Mouse (Mus musculus) adrenal gland, postnatal 25 days (tissue): Measurements from ENCODE around the gene 9230102O04Rik. TPM values are rescaled to one million over a fixed set of nuclear protein-coding genes. Genes with fewer than 3 reads are reported as not detected.

Experiments used
- DNase-seq: peaks from one replicate; pipeline ENCODE4 v3.0.0; 2021; ENCODE audit warnings: mixed read lengths
- long read RNA-seq: library from polyadenylated mRNA; stranded (forward); transcript quantifications from one replicate; pipeline ENCODE4 v2.0.0, GENCODE M21; 2021
- total RNA-seq: library from RNA; stranded (reverse); gene quantifications from 2 replicates; pipeline ENCODE4 v1.2.3, GENCODE M21; 2021

9230102O04Rik gene
- total RNA-seq = not detected in 2 replicates
- long read RNA-seq, partial matches to known transcripts = 1 of 1 reads
- long read RNA-seq, other reads (novel, unspliced or antisense) = 0 of 1 reads

DNA sequence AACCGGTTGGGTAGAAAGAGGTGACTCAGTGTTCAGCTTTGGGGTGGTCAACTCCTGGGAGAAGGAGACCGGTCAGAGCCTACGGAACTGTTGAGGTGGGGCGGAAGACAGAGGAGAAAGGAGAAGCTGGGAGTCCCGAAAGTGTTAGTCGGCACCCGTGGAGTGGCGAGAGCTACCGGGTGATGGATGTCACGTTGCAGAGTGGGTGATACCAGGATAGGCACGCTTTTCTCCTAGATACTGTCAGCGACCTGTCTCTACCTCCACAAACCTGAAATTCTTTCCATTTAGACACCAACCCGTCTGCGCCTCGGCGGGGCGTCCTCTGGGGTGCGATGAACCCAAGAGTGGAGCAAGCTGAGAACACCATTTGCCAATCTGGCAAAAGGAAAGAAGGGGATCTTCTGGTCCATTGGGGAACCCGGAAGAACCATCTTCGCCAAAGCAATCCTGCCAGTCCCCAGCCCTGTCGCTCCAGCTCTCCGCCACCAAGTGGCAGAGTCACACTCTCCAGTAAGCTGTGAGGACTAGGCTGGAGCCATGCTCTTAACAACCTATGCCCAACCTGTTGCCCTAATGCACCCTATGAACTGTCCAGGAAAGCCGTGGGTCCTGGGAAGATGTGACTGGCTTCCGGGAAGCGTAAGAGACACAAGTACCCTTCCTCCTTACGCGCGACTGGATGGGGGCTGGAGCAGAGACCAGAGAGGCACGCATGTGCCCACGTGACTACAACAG lies at the start of gene 9230102O04Rik:
TSS of gene 9230102O04Rik (minus strand) at position 628 of the 738 bp plus-strand sequence.
- DNase-seq = no peak

DNA sequence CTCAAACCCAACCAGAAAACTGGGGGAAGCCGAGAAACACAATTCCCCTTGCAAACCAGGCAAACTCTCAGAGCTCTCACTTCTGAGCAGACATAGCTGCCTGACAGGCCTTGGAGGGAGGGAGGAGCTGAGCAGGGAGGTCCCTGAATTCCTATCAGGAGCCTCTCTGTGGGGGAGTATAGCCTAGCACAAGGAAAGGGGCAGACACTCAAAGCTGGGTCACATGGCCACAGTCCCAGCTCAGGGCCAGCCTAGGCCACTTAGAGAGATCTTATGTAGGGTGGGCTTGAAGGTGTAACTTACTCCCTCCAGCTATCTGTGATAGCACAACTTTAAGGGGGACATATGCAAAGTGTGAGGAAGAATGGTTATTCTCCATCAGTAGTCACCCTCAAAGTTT lies 46.6 kb upstream of the 9230102O04Rik start:
- no peak for DNase-seq

DNA sequence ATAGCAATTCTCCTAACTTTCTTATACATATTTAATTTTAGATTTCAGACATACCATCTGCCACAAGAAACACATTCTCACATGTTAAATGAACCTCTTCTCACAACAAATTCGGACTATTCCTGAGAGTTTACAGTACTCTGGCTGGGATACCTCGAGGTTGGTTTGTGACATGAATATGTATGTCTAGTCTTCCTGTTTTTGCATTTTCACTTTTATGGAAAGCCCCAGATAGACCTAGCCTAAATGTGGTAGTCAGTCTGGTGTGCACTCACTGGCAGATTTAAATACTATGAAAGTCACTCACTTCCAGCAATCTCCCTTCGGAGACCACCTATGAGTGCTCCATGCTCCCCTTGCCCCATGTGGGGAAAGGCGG lies 37.6 kb upstream of the 9230102O04Rik start:
- DNase-seq = no peak

DNA sequence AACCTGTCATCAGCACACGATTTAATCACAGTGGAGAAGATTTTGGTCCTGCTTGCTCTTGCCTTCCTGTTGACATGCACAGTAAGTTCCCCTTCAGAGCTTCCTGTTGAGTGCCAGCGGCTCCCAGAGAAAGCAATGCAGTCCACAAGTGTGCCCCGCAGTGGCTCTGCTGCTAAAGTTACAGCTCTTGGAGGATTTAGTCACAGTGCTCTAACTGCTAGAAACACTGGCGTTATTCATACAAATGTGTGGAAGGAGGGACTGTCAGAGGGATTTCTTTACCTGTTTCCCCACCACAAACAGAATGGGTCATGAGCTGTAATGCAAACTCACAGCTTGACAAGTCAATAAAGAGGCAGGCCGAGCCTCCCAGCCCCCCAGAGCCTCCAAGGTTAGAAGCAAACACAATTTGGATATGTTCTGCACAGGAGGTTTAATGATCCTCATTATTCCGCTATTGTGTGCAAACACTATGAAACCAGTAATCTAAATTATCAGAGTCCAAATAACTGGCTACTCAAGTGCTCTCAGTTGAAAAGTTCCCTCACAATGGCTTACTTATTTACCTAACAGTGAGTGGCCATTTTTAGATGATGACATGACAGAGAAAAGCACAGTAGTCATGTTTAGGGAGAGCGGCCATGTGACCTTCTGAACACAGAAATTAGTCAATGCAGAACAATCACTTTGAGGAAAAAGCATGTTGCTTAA lies 37.0 kb upstream of the 9230102O04Rik start:
- no peak for DNase-seq

DNA sequence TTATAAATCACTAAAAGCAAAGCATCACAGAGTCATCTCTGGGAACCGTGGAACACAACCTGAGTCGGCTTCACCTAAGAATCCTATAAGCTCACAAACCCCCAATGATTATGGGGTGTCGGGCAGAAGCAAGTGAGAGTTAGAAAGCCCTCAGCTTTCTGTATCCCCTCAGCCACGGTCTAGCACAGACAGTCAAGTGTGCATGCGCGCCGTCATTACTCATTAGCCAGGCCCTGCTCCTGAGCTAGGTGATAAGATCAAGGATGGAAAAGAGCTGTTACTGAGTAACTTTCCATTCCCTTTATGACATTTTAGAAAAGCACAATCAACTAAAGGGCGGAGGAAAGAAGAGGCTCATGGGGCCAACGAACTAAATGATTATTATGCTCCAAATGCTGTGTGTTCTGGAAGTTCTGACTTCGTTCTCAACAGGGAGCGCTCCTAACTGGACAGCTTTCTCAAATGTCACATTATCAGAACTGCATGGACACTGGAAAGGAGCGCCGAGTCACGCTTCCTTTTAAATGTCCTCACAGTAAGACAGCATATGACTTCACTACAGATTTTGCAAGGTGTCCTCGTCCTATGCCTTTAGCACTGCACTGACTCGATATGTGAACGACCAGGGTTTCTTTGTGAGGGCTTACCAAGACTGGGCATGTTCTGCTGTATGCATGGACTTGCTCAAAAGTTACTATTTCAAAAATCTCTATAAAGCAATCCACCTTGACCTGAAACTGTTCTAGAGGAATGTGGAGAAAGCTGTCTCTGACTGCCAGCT lies 29.5 kb upstream of the 9230102O04Rik start:
- no peak for DNase-seq

DNA sequence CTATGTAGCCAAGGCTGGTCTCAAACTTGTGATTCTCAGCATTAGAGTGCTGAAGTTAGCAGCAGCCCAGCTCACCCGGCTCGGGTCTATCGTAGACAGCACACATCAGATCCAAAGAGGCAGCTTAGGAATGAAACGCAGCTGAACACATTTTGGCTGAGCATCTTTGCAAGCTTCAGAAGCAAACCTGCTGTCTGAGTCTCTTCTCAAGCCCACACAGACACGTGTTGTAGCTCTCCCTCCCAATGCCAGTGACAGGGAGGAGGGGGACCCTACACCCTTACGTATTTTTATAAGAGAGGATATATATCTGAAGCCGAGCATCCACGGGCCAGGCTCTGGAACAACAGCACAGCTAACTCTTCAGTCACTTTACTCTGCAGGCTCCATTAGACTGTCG lies 28.3 kb upstream of the 9230102O04Rik start:
- DNase-seq = no peak

DNA sequence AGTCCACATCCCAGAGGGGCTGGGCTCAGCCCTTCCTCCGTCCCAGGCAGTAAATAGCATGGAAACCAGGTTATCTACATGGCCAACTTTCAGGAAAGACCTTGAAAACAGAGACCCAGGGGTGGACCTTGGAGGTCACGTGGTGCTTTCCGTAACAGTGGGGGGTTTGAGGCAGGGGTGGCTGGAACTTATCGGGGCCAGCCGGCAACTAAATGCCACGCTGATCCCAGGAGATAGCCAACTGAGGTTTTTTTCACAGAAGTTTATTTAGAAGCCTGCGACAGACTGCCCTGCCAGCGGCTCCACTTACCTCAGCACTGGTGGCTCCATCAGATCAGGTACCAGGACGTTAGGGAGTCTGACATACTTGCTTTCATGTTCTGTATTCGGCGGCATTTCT lies 16.7 kb upstream of the 9230102O04Rik start:
- DNase-seq = no peak

DNA sequence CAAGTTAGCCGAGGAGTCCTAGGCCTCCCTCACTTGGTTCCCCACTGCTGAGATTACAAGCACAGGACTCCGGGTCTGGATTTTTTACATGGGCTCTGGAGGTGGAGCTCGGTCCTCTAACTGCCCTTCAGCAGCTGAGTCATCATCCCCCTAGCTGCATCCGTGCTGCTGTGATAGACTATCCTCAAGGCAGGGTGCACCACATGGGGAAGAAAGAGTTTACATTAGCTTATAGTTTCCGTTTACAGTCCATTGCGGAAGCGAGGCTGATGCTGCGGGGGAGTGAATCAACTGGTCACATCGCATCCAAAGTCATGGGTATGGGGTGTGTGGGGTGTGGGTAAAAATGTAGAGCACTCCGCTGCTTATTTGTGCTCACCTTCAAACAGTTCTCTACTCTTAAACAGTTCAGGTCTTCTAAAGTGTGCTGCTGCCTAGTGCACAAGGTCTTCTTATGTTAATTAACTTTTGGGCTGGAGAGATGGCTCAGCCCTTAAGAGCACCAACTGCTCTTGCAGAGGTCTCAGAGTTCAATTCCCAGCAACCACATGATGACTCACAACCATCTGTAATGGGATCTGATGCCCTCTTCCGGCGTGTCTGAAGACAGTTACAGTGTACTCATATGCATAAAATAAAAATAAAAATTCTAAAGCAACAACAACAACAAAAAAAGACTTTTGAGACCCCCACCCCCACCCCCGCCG lies 14.7 kb upstream of the 9230102O04Rik start:
- DNase-seq = no peak

DNA sequence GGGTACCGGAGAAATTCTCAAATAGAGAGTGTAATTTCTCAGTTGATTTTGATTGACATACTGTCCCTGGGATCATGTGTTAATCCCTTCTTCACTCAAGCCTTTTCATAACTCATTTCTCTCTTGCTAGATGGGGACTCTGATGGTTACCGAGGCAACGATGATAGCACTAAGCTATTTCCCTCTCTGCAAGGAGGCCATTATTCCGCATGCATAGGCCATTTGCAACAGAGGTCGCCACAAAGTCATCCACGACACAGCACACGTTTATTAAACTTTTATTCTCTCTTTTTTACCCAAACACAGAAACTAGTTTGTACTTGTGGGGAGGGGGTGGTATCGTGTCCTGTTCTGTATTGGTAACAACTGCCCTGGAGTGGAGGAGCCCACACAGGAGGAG lies 8.5 kb upstream of the 9230102O04Rik start:
- DNase-seq = no peak

DNA sequence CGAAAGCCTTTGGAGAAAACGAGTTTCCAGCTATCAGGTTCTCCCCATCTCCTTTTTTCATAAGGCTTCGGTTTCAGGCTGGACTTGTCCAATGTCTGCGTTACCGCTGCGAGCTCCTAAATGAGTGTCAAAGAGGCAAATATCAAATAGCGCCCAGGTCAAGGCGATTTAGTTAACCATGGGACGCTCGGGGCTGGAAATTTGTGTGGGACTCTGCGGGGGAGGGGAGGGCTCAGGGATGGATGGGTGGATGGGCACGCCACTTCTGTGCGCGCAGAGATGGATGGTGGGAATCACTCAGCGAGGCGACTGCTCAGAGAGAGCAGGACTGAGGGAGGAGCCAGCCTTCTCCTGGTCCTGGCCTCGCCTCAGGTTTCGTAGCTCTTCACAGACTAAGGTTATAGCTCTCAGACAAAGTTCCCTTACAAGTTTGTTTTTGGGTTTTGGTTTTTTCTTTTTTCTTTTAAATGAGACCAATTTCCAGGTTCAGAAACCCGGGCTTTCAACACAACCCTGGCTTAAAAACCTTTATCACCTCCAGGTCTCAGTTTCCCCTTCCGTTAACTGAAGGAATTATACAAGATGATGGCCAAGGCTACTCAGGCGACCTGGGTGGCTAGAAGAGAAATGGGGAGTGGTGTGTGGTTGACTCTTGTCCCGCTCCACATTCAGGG lies 6.9 kb upstream of the 9230102O04Rik start:
- no peak for DNase-seq

DNA sequence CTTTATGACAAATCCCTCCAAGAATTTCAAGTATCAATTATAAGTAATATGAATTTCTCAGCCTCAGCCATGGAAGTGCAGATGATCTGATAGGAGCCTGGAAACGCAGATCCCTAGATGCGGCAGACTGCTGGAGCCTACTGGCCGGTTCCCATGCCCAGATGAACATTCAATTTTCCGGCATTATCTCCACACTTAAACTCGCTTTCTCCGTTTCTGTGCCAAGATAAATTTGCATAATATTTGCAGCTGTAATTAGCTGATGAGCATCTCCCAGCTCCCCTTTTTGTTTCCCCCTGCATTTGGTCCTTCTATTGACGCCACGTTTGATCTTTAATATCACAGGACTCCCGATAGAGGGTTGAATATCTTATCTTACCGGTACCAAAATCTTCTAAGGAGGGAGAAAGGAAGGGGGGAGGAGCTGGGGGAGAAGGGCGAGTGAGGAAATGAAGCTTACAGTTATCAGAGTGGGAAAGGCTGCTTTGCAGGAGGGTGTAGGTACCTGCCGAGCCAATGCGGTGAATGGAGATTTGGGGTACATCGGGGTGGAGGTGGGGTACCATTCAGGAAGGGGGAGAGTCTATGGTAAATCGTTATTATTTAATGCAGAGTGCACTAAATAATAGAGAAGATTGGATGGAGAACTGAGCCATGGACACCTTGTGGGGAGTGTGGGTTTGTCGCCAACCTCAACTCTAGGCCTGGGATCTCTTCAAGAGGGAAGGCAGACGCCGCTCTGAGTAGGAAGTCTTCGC lies 5.7 kb upstream of the 9230102O04Rik start:
- DNase-seq = no peak

DNA sequence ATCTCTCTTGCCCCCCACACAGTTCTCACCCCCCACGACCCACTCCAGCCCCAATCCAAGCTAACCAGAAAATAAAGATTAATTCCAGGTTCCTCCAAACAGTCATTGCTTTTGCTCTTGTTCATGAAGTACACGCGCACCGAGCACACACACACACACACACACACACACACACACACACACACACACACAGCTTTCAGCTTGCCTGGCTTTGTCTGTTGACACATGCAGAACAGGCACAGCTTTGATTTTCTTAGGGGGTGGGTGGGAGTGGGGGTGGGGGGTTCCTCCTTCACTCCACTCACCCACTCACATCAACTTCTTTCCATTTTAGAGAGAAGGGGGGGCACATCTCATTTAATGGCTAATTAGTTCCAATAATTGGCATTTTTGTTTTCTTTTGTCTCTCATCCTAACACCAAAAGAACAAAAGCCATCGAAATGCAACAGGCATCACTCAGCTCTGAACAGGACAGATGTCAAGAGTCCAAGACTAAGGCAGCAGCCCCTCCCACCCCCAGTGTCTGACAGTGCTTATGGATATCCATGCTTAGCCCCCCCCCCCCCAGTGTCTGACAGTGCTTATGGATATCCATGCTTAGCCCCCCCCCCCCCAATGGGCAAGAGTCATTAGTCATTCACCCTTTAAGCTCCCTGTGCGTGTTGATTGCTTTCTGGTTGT lies 4.1 kb upstream of the 9230102O04Rik start:
- no peak for DNase-seq

DNA sequence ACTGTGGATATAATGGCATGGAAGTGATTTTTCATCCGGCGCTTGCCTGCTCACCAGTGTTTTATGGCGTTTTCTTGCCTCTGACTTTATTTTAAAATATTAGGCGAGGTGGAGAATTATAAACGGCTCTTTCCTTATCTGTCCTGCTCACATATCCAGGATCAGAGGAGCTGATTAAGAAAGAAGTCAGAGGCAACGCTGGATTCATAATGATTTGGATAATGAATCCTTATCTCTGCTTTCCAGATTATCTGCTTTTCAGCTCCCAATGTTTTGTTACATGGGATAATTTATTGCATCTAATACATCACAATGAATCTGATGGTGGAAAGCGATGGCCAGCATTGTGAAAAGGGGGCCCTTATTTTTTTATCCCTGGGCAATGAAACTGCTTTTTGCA lies 3.2 kb upstream of the 9230102O04Rik start:
- no peak for DNase-seq

DNA sequence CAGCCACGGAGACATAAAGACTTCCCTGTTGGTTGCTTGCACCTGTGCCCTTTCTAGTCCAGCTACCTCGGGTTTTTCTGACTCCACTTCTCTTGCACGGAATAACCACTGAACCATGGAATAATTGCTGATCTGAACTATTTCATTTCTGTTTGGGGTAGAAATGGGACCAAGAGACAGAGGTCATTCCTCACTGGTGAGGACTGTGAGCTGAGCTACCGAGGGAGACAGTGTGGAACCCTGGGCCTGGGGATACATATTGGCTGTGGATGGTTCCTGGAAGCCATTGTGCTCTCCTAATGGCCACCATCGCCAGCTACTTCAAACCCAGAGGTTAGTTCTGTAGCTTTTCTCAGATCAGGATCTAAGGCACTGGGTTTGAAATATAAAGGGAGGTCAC lies 1.6 kb upstream of the 9230102O04Rik start:
- DNase-seq = no peak

DNA sequence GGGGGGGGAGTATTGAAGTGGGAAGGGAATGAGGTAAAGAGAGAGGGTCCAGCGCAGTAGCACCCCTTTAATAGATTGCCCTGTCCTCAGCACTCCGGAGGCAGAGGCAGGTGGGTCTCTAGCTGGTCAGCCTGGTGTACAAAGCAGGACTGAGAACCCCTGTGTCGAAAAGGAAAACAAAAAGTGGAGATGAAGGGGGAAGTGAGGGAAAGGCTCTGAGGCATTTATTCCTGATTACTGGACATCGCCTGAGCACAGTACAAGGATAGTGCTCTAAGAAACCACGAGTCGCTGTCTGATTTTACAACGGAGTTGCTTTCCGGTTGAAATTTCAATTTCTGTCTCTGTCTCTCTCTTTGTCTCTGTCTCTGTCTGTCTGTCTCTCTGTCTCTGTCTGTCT lies 911 bp upstream of the 9230102O04Rik start:
- DNase-seq = no peak

DNA sequence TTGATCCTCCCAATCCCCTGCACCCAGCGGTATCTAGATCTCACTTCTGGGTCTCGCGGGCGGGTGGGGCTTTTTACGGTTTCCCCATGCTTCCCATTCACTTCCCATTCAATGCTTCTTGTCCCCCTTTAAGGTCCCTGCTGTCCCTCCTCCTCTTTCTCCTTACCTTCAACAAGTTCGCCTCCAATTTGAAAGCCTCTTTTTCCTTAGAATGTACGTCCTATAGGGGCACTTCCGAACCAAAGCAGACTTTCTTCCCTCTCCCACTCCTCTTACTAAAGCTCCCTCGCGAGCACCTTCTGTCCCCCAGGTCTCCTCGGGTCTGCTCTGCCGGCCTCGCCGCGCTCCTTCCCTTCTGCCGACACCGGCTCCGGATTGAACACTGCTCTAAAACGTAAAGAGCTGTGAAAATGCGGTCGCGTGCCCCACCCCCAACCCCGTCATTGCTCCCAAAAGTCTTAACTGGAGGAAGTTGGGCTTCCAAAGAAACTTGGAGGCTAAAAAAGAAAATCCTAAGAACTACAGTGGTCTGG lies 377 bp upstream of the 9230102O04Rik start, which contains the start of gene Gata3:
TSS of gene Gata3 (minus strand) at position 384 of the 533 bp plus-strand sequence.
- no peak for DNase-seq

DNA sequence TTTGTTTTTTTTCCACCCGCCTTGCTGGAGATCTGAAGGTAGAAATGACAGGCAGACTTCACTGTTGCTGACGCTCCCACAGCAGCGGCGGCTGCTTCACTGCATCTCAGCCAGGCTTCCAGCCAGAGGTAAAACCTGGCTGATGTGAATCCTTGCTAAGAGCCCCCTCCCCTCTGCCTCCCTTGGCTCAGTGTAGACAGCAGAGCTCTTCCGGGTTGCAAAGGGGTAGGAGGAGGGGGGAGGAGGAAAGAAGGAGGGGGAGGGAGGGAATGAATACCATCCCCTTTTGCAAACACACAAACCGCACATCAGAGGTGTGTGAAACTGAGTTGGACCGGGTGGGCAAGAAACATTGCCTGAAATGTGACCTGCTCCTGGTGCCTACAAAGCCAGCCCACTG lies 1.7 kb downstream of the 9230102O04Rik start:
- DNase-seq = no peak

DNA sequence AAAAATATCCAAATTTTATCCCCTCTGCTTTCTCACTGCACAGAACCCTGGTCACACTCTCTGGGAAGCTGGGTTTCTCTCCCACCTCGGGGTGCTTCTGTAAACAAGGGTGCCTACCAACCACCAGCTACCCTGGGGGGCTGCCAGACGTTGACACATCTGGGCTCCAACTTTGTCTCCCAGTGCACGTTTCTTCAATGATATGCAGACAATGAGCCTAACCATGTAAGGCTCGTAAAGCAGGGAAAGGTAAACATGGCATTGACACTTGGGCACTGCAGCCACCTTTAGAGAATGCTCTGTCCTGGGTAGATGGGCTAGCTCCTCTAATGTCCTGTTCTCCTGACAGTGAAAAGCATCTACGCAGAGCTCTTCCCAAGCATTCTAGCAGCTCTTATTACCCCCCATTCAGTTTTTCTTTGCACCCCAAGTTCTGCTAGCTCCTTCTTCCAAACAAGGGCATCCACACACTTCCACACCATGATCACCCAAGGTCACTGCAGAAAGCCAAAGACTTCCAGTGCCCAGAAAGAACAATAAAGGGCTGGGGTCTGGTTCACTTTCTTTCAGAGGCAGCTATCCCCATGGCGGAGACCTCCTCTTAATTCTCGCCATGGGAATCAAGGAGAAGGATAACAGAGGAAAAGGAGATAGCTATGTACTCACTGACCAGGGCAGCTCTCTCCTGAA lies 2.3 kb downstream of the 9230102O04Rik start:
- no peak for DNase-seq

DNA sequence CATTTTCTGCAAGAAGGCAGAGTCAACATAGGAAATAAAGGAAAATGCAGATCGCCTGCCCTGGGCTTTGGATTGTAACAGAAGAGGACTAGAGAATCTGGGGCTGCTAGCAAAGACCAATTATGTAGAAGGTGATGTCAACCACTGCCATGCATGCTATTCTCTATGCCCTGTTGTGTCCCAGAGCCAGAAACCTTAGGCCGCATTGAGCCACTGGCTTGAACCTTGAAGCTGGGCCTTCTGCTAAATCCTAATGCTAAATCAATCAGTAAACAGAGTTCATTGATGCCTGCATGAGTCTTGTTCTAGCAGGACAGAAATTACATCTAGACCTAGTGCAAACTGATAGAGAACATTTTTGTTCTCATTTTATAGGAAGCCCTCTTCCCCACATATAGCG lies 3.3 kb downstream of the 9230102O04Rik start:
- DNase-seq = no peak
